Mouse (Mus musculus) heart, adult 11 months (tissue): ENCODE data around the gene Klhl29.

Experiments used
- DNase-seq: peaks from one replicate; pipeline ENCODE4 v3.0.0; 2022

Gene Klhl29

DNA sequence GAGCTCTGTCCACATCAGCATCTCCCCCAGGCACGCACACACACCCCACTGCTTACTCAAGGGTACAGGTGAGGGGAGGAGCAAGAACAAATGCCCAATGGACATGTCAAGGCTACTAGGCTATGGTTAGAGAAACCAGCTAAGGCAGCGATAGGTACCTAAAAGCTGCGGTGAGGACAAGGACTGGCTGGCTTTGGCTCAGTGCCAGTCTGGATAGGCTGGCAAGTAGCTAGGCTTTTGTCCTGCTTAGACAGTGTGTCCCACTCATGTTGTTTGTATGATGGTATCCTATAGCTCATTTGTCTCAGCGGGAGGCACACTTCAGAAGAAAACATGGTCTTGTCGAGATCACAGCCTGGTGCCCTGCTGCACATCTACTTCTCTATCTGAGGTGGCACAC is 258.9 kb downstream of the Klhl29 start:
- DNase-seq, result no peak

DNA sequence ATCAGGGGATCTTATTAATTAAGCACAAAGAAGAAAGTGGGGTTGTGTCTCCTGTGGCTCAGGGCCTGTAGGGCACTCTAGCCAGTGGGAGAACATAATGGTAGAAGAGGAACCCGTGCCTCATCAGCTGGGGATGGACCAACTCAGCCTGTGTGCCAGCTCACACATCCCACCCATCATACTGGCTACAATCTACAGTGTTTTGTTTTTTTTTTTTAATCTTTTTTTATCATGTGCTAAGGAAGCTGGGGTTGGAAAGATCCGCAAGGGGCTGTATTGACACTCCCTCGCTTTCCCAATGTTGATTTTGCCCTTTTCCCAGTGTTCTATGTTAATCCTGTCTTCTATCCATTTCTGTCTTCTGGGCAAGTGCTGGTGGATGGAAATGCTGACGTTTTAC is 260.9 kb downstream of the Klhl29 start:
- DNase-seq, result no peak

DNA sequence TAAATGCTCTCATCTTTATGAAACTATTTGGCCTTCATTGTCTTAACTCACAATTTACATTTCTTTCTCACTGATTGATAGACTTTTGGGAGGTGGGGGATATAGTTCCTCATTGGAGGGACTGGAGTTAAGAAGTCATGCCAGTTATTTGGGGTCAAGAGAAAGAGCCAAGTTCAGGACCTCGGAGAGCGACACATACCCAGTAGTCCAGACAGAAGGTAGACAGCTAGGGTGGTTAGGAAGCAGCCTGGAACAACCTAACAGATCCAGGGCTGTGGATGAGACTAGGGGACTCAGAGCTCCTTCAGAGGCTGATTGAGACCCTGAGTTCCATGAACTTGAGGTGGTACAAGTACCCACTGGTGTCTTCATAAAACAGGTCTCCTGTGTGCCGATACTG is 264.1 kb downstream of the Klhl29 start:
- no peak for DNase-seq

DNA sequence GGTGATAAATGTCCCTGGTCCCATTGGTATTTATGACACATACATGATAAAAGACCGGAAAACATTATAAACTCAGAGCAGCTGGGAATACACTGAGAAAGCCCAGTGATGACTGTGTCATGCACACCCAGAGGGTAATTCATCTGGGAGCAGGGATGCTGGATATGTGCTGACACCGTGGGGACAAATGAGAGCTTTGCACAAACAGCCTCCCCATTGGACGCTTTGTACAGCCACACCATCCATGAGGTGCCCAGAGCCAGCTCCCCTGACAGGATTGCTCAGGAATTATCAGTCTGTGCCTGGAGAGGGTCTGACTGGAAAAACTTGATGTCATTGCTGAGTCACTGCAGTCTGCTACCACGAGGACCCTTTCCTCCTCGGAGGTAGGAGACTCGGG is 266.9 kb downstream of the Klhl29 start:
- no peak for DNase-seq

DNA sequence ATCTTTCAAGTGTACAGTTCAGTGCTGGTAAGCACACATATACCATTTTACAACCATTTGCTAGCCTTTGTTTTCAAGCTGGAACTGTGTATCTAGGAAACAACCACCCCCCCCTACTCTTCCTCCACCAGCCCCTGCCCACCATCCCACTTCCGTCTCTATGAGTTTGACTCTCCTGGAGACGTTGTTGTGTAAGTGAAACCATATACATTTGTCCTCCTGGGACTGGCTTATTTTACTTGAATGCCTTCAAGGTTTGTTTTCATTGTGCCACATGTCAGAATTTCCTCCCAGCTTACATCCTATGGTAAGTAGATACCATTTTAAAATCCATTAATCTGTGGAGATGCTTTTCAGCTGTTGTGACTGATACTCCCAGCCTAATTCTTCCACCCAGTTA is 267.7 kb downstream of the Klhl29 start:
- no peak for DNase-seq

DNA sequence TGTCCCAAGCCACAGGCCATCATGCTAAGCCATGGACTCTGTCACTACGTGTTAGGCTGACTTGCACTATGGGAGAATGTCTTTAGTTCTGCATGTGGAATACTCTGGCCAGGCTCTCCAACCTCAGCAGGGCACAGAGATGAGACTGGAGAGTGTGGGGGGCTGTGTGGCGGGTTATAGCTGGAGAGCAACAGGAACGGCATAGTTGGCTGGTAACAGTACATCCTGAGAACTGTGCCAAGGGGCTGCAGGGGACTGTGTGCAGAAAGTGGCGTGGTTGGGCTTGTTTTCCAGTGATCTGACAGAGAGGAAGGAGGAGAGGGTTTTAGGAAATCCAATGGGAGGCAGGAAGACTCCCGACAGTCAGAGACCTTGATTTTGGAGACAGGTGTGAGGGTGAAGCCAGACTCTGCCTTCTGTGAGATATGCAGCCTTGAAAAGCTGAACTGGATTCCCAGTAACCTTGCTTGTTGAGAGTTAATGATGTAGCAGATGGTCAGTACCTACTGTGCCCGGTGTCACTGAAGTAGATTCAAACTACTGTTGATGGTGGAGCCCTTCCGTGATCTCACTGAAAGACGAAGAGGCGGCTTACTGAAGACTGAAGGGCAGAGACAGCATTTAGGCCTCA is 270.9 kb downstream of the Klhl29 start:
- no peak for DNase-seq

DNA sequence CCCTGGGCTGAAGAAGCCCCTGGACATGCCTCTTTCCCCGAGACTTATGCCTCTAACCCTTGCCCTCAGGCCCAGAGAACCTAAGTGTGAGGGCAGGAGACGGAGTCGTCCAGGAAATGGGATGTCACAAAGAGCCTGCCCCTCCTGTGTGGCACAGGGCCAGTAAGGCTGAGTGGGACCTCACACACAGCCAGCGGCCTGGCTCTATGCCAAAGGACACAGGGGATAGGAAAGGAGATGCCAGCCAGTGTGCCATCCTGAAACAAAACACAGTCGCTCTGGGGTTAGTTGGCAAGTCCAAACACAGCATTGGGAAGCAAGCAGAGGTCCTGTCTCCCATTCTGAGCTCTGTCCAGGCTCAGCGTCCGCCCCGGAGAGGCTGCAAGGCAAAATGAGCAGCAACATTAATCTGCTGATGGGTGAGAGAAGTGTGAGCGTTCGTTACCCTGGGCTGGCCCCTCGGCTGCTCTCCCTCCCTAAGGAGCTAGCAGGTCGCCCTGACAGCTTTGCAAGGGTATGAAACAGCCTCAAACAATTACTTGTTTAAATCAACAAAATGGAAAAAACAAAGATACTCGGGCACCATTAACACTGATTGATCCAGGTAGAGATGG is 274.0 kb downstream of the Klhl29 start:
- no peak for DNase-seq

DNA sequence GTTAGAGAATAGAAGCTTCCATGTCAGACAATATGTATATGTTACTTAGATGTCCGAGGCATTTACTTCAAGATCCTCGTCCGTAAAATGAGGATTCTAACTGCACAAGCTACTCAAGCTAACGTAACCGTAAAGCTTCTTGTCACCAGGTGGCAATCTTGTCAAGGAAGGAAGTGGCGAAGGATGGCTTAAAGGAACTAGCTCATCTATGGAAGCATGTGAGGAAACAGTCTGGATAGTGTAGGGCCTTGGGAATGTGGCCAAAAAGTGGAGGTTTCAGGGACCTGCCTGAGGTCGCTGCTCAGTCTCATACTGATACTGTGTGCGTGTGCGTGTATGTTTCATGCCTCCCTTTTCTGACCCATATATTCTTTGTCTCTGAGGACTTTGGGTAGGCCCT is 275.9 kb downstream of the Klhl29 start:
- no peak for DNase-seq

DNA sequence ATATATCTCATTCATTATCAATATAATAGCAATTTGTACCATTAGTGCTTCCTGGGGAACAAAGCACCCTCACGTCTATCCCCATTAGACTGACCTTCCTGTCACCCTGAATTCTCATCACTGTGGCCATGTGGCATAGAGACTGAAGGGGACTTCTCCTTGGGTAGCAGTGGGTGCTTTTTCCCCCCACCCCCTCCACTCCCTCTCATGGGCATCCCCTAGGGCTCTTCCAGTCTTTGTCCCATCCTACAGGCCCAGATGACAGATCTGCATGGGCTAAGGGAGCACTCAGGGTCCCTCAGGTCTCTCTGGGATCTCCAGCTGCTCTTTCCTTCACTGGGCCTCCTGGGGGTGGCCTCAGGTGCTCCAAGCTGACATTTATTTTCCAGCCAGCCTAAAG is 286.8 kb downstream of the Klhl29 start:
- peak; percentile 88 for DNase-seq

DNA sequence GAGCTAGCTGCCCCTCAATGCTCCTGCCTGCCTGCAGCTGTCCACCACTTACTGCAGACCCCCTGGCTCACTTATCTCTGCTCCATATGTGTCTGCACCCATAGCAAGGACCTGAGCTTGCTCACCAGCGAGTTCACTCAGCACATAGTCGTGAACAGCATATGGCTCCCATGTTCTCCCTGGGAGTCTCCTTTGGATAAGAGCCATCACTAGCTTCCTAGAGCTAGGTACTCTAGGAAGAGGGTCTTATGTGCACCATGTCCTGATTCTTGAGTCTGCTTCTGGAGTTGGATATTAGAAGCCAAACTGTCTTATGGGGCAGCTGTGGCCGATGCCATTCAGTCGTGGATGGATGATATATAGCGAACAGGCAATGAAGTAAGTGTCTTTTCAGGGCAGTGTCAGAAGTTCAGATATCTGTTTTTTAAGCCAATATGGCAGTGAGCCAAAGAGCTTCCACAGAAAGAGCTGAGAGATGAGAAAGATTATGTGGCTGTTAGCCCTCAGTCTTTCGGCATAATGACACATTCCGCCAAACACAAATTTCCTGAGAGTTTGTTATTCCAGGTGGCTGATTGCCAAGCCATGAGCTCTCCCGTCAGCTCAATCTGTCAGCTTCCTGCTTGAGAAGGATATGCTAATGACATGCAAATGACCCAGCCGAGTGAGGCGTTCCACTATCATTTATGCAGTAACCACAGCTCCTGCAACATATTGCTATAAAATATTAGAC is 287.5 kb downstream of the Klhl29 start:
- peak; percentile 91 for DNase-seq

DNA sequence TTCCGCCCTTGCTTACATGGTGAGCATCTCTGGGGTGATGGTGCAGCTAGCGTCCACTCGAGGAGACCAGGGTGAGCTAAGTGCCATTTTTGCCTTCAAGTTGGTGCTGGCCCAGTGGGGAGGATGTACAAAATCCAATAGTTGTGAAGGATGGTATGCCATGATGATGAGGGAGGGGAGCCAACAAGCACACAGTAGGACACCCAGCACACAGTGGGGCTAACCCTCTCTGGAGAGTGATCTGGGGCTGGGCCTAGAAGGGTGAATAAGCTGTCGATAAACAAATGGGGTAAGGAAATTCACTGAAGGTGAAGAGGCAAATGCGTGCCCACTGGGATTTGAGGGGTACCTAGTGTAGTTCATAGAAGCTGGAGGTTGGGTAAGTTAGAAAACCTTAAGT is 290.8 kb downstream of the Klhl29 start:
- peak; percentile 77 for DNase-seq

DNA sequence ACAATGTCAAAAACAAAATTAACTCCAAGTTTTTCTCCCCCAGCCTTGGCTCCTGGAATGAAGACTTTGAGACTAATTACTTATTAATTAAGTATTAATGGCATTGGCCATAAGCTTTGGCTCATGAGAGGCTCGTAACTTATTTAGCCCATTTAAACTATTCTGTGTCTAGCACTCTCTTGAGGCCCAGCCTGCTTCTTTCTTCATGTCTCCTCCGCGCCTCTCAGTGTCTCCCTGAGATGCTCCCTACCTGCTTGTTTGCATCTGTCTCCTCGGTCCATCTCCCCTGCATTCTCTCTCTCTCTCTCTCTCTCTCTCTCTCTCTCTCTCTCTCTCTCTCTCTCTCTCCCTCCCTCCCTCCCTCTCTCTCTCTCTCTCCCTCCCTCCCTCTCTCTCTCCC is 294.0 kb downstream of the Klhl29 start:
- DNase-seq, result no peak

DNA sequence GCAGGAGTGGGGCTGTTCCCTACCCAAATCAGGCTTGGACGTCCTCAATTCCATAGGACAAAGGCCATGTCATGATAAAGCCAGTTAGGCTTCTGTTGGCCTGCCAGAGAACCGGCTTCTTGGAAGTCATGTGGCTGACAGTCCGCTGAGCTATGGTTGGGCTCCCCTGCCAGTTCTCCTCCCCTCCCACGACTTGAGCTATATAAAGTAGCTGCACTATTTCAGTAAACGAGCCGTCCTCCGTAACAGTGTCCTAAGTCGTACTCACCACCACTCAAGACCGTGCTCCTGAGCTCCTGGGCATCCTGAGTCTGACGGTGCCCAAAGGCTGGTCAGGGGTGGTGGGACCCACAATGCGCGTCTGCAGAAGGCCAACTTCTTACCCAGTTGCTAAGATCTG is 302.3 kb downstream of the Klhl29 start:
- DNase-seq, result peak; percentile 92

DNA sequence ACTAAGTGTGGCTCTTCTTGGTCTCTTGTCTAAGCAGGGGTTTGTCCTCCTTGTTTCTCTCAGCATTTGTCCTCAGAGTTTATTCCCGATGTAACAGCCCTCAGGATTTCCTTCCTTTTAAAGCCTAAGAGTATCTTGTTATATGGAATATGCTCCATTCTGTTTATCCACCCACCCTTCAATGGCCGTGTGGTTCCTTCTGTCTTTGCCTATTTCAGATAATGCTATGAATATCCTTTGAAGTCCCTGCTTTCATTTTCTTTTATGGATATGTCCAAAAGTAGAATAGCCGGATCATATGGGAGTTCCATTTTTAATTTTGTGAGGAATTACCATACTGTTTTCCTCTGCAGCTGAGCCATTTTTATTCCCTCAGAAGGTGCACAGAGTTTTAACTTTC is 305.4 kb downstream of the Klhl29 start:
- DNase-seq, result no peak

DNA sequence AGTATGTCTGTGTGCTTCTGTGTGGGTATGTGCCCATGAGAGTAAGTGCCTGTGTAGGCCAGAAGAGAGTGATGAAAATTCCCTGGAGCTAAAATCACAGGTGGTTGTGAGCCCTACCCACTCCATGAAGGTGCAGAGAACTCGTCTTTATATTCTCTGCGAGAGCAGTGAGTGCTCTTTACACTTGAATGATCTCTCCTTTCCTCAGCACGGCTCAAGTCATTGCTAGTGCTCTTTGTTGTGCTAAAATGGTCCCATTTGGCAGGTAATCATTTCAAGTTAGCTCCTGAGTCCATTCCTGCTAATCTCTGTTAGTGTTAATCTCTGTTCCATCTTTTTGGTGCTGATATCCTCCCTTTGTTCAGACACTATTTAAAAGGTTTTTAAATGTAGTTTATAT is 307.9 kb downstream of the Klhl29 start:
- DNase-seq, result peak; percentile 23

DNA sequence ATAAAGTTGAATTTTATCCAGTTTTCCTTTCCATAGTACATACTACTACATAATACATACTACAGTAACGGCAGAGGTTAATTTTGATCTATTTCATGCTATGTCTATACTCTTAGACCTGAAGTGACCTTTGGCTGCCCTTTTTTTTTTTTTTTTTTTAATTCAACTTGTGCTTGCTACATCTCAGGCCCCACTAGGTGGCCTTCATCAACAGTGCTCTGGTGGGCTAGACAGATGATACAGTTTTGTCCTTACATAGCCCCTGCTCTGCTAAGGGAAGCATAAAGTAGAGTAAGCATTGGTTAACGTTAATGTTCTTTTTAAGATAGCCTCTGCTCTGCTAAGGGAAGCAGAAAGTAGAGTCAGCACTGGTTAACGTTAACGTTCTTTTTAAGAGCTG is 327.4 kb downstream of the Klhl29 start:
- DNase-seq, result no peak

DNA sequence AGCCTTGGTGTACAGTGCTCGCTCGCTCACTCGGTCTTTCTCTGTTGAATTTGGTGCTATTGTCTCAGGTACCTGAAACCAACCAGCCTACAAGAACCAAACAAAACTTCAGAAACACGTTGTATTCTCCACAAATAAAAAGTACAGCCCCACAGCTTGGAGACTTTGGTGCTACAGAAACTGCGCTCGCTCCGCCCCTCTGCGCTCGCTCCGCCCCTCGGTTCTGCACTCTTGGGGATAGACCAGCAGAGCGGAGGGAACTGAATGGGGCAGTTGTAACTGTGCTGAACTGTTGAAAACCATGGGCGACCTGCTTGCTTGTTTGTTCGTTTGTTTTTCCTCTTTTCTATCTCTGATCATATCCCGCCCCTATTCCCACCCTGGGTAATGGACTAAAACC is 331.3 kb downstream of the Klhl29 start:
- DNase-seq, result no peak

DNA sequence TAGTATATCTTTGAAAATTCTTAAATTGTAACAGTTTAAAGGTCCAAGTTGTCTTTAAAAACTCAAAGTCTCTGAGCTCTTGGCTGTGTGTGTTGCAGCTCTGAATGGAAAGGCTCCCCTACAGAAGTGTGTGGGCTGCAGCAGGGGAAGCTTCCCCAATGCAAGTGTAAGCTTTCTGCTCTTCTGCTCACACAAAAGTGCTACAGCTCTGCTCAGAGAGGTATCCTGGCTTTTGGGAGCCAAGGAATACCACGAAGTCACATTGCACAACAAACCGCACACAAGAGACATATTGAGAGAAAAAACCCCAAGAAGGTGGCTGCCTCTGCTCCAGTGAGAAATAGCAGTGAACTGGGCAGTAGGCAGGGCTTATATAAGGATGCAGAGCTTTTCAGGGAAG is 337.5 kb downstream of the Klhl29 start:
- no peak for DNase-seq

DNA sequence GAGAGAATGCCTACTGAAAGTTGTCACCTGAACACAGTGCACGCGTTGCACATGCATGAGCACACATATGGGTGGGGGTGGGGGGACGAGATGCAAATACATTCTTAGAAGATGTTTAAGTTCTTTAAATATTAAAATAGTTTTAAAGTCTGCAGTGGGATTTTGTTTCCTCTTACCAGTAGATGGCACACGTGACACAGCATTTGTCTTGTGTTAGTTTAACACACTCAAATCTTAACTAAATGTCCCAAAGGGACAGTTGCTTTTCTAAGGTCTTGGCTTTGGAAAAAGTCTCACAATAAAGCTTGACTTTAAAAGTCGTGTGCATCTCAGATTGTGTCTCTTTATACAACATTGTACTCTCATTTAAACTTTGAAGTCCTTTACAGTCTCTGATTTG is 346.4 kb downstream of the Klhl29 start:
- no peak for DNase-seq
